Mouse (Mus musculus): Measurements from ENCODE around the gene Shisa9.

GRCm38 (mm10) chr16:12114396-12114795 lies 130.5 kb downstream of the Shisa9 start:
- TF ChIP-seq CTCF (IDR thresholded peaks at IDR 0.05; ENCODE audit: control insufficient read depth, insufficient read depth, insufficient replicate concordance, low read depth, low read length) (no peak), POLR2A (IDR thresholded peaks at IDR 0.05; ENCODE audit: control insufficient read depth, low read depth, low read length) (no peak)

Measured in testis, adult 2 months (tissue).